Mouse (Mus musculus) lung, postnatal 14 days (tissue): ENCODE data around the gene Bloc1s1.

Experiments
- DNase-seq: peaks from one replicate; pipeline ENCODE4 v3.0.0; 2021

Gene Bloc1s1

GRCm38 (mm10) chr10:128929638-128930378 lies 6.0 kb upstream of the Bloc1s1 start:
- DNase-seq: peak; percentile 62

GRCm38 (mm10) chr10:128928356-128928755 lies 4.5 kb upstream of the Bloc1s1 start:
- no peak for DNase-seq

GRCm38 (mm10) chr10:128923013-128923691 lies 683 bp downstream of the Bloc1s1 start:
- DNase-seq: peak; percentile 96

GRCm38 (mm10) chr10:128922822-128923012 lies 1.1 kb downstream of the Bloc1s1 start, which contains the start of gene Rdh5:
Gene Rdh5 (minus strand): TSS chr10:128922888.
- no peak for DNase-seq

GRCm38 (mm10) chr10:128921883-128922821 lies 1.7 kb downstream of the Bloc1s1 start:
- DNase-seq: no peak

- no peak for DNase-seq
These were observed 2.6 kb downstream of the Bloc1s1 start for GRCm38 (mm10) chr10:128921251-128921650.

- no peak for DNase-seq
These were observed 3.1 kb downstream of the Bloc1s1 start for GRCm38 (mm10) chr10:128920736-128921161.

- no peak for DNase-seq
These were observed 3.9 kb downstream of the Bloc1s1 start for GRCm38 (mm10) chr10:128919966-128920365.

GRCm38 (mm10) chr10:128919203-128919631 lies 4.6 kb downstream of the Bloc1s1 start:
- DNase-seq: no peak

- no peak for DNase-seq
These were observed 5.6 kb downstream of the Bloc1s1 start for GRCm38 (mm10) chr10:128918246-128918645.

GRCm38 (mm10) chr10:128917400-128917799 lies 6.4 kb downstream of the Bloc1s1 start:
- DNase-seq: no peak

GRCm38 (mm10) chr10:128916665-128917064 lies 7.2 kb downstream of the Bloc1s1 start:
- DNase-seq: no peak

GRCm38 (mm10) chr10:128915550-128915949 lies 8.3 kb downstream of the Bloc1s1 start:
- no peak for DNase-seq

- no peak for DNase-seq
These were observed 10.1 kb downstream of the Bloc1s1 start for GRCm38 (mm10) chr10:128913696-128914095.

GRCm38 (mm10) chr10:128913219-128913618 lies 10.6 kb downstream of the Bloc1s1 start:
- peak; percentile 92 for DNase-seq

- no peak for DNase-seq
These were observed 11.0 kb downstream of the Bloc1s1 start for GRCm38 (mm10) chr10:128912791-128913190.

GRCm38 (mm10) chr10:128912268-128912667 lies 11.6 kb downstream of the Bloc1s1 start:
- DNase-seq: no peak

- DNase-seq: no peak
These were observed 12.4 kb downstream of the Bloc1s1 start for GRCm38 (mm10) chr10:128911430-128911829.

- DNase-seq: peak; percentile 56
These were observed 13.6 kb downstream of the Bloc1s1 start for GRCm38 (mm10) chr10:128910066-128910841.

- DNase-seq: peak; percentile 81
These were observed 14.2 kb downstream of the Bloc1s1 start for GRCm38 (mm10) chr10:128909567-128910028.

GRCm38 (mm10) chr10:128908778-128909448 lies 14.9 kb downstream of the Bloc1s1 start:
- DNase-seq: no peak

- DNase-seq: no peak
These were observed 19.0 kb downstream of the Bloc1s1 start for GRCm38 (mm10) chr10:128904812-128905211.
